Mouse (Mus musculus) lung, adult 2 months (tissue): ENCODE data around the gene Chsy1.

Experiments used
- CTCF ChIP-seq: fragments of 200-500 bp; IDR thresholded peaks from 2 replicates; pipeline ENCODE4 v1.5.1; 2011; ENCODE audit warnings: mild to moderate bottlenecking, low read length, control low read depth; ENCODE audit not compliant: insufficient read depth
- POLR2A ChIP-seq: fragments of 200-500 bp; IDR thresholded peaks from 2 replicates; pipeline ENCODE4 v1.6.1; 2011; ENCODE audit warnings: low read depth, mild to moderate bottlenecking, control low read depth, low read length, borderline replicate concordance; ENCODE audit errors: extremely low read depth

- no peak for TF ChIP-seq CTCF
- TF ChIP-seq POLR2A = no peak
Measured at GRCm38 (mm10) chr7:66157413-66157812, 48.1 kb downstream of the Chsy1 start.
